Mouse (Mus musculus): ENCODE results near the gene Sgsm1.

- TF ChIP-seq CTCF (IDR thresholded peaks at IDR 0.05; ENCODE audit: low read depth) (no peak), EP300 (optimal IDR thresholded peaks at IDR 0.05) (no peak)
Measured at GRCm38 (mm10) chr5:113292832-113293231, 17.8 kb downstream of the Sgsm1 start.

All from stomach, postnatal 0 days (tissue).